Mouse (Mus musculus) CH12.LX (cell line): ENCODE results near the gene Tigd2.

Experiments used
- BHLHE40 ChIP-seq: IDR thresholded peaks from 2 replicates; pipeline ENCODE4 v1.6.1; 2011; ENCODE audit warnings: mild to moderate bottlenecking, low read depth, low read length, improper control_type of control experiment
- E2F4 ChIP-seq: IDR thresholded peaks from 2 replicates; pipeline ENCODE4 v1.6.1; 2011; ENCODE audit warnings: low read depth, low read length, improper control_type of control experiment; ENCODE audit not compliant: insufficient replicate concordance
- POLR2A ChIP-seq: IDR thresholded peaks from 2 replicates; pipeline ENCODE4 v1.6.1; 2011; ENCODE audit warnings: low read depth, mild to moderate bottlenecking, improper control_type of control experiment, low read length
- USF1 ChIP-seq: IDR thresholded peaks from 2 replicates; pipeline ENCODE4 v1.6.1; 2014; ENCODE audit warnings: low read depth, mild to moderate bottlenecking, inconsistent platforms, low read length, improper control_type of control experiment

- TF ChIP-seq BHLHE40 (no peak), E2F4 (no peak), POLR2A (no peak), USF1 (no peak)
Observed at GRCm38 (mm10) chr6:59199021-59199420, 9.6 kb upstream of the Tigd2 start.
